Mouse (Mus musculus) G1E-ER4 (cell line): ENCODE measurements around the gene Snx11. TPM values are rescaled to one million over a fixed set of nuclear protein-coding genes. Genes with fewer than 3 reads are reported as not detected.

Experiments
- GATA1 ChIP-seq: IDR thresholded peaks from one replicate; pipeline ENCODE4 v1.8.0; 2012; ENCODE audit warnings: low read length, inconsistent platforms
- polyA plus RNA-seq: library from polyadenylated mRNA; stranded (reverse); fragments of >175 nt; gene quantifications from 2 replicates; pipeline ENCODE4 v1.2.3, GENCODE M21; 2012

Gene Snx11
- polyA plus RNA-seq, 1 experiment = 9.9 TPM

GRCm38 (mm10) chr11:96741995-96742394 lies 35.4 kb downstream of the Snx11 start:
- no peak for TF ChIP-seq GATA1

GRCm38 (mm10) chr11:96740796-96741195 lies 36.6 kb downstream of the Snx11 start:
- no peak for TF ChIP-seq GATA1

GRCm38 (mm10) chr11:96737673-96738471 lies 39.5 kb downstream of the Snx11 start:
- no peak for TF ChIP-seq GATA1

DNA sequence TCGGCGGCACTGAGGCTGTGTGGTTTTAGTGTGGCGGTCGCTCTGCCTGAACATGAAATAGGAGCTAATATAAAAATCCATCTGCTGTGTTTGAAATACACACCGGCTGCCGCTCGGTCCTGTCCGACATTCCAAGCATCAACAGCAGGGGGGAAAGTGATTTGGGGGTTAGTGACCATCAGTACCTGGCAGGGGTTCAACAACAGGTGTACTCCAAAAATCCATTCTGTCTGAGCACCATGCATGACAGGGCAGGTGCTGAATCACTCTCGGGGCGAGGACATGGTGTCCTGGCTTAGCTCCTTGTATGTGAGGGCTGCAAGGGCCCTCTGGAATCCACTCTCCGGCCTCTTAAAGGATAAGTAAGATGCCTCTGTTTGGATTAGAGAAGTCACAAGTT lies 41.0 kb downstream of the Snx11 start:
- no peak for TF ChIP-seq GATA1

GRCm38 (mm10) chr11:96735908-96736307 lies 41.5 kb downstream of the Snx11 start:
- TF ChIP-seq GATA1 = no peak

GRCm38 (mm10) chr11:96732657-96733056 lies 44.7 kb downstream of the Snx11 start:
- TF ChIP-seq GATA1 = no peak

DNA sequence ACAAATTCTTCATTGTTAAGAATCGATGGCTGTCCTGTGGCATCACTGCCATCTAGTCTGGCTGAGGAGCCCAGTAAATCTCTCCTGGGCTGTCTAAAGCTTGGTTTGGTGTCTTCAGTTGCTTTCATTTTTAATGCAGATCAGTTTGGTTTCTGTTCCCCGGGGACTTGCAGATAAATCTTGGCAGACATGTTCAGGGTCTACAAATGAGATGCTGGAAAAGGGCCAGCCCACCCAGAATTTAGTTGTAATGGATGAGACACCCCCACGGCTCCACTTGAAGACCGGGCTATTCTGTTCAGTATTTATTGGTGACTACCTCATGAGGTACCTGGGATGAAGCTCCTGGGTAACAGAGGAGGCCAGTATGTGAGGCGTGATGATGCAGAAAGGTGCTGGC lies 47.0 kb downstream of the Snx11 start:
- no peak for TF ChIP-seq GATA1

DNA sequence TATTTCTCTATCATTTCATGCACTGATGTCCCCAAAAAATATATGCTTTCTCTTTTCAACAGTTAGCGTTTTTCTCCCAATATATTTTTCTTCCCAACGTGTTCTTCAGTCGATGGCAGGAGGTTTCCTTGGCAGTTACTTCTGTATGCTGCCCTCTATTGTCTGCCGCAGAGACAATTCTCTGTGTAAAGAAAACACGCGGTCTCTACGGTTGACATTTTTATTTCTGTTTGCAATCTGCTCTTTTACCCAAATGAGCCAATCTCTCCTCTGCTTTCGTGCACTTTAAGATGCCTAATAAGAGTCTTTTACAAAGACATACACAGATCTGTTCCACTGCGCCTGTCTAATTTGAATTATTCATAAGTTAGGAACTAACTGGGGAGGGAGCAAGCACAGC lies 47.9 kb downstream of the Snx11 start:
- no peak for TF ChIP-seq GATA1

GRCm38 (mm10) chr11:96728577-96728976 lies 48.8 kb downstream of the Snx11 start:
- no peak for TF ChIP-seq GATA1

DNA sequence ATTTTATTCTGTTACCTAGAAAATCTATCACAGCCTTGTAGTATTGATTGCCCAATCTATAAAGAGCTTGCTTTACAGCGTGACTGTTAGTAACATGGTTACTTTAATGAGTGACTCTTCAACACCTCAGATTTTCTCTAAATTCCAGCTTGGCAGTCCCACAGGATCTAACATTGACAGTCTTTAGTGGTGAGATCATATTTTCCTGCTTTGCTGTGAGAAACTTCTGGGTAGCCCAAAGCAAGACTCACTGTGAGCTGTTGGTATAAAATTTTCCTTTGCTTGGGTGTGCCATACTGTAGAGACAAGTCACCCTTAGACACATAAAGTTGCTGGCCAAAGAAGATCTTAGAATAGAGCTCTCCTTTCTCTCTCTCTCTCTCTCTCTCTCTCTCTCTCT lies 51.5 kb downstream of the Snx11 start:
- no peak for TF ChIP-seq GATA1

GRCm38 (mm10) chr11:96718609-96719008 lies 58.8 kb downstream of the Snx11 start:
- no peak for TF ChIP-seq GATA1

Other genes with a start within 250 kb of the Snx11 start
- 66.6 and 76.2 TPM in 2 replicates for gene Cbx1, start 11.6 kb upstream of the Snx11 start, polyA plus RNA-seq
- 30.2 and 46.4 TPM in 2 replicates for gene Nfe2l1, start 52.4 kb upstream of the Snx11 start, polyA plus RNA-seq
- 0.14 and 0.45 TPM in 2 replicates for gene Copz2, start 72.3 kb upstream of the Snx11 start, polyA plus RNA-seq
- gene Cdk5rap3, start 138.9 kb upstream of the Snx11 start, polyA plus RNA-seq = 59.7 and 66.3 TPM in 2 replicates
- gene Prr15l, start 150.5 kb upstream of the Snx11 start, polyA plus RNA-seq = 0.18 and 0.19 TPM in 2 replicates
- gene Pnpo, start 166.4 kb upstream of the Snx11 start, polyA plus RNA-seq = 42.4 and 75.3 TPM in 2 replicates
- 46.1 and 55.9 TPM in 2 replicates for gene Sp2, start 205.4 kb upstream of the Snx11 start, polyA plus RNA-seq
- gene Sp6, start 235.8 kb upstream of the Snx11 start, polyA plus RNA-seq = not detected in 2 replicates